Mouse (Mus musculus) thymus, adult 2 months (tissue): ENCODE results near the gene Nfia.

Experiments used
- CTCF ChIP-seq: fragments of 200-500 bp; IDR thresholded peaks from 2 replicates; pipeline ENCODE4 v1.5.1; 2012; ENCODE audit warnings: mild to moderate bottlenecking, control low read depth, low read length, moderate library complexity, borderline replicate concordance; ENCODE audit not compliant: control insufficient read depth, poor library complexity, insufficient read depth; ENCODE audit errors: extremely low read depth
- POLR2A ChIP-seq: fragments of 200-500 bp; IDR thresholded peaks from 2 replicates; pipeline ENCODE4 v1.6.1; 2012; ENCODE audit warnings: mild to moderate bottlenecking, low read length, control low read depth, moderate library complexity; ENCODE audit not compliant: control insufficient read depth, poor library complexity, insufficient read depth; ENCODE audit errors: extremely low read depth

GRCm38 (mm10) chr4:97830051-97830853, 57.7 kb downstream of the Nfia start:
- no peak for TF ChIP-seq CTCF
- no peak for TF ChIP-seq POLR2A
